Mouse (Mus musculus): ENCODE data around the gene Eno2. TPM values are rescaled to one million over a fixed set of nuclear protein-coding genes. Genes with fewer than 3 reads are reported as not detected.

Gene Eno2
- polyA plus RNA-seq (2015; fragmentation: Nextera tagmentation; extraction: Ambion mirVana), result 11.3 and 20.0 TPM in 2 replicates

GRCm38 (mm10) chr6:124769101-124769765 is at the start of gene Eno2:
Gene Eno2, minus strand, starts transcription at chr6:124769673.

GRCm38 (mm10) chr6:124813933-124814332 is 44.5 kb upstream of the Eno2 start, which contains the start of gene Tpi1:
Gene Tpi1, minus strand, starts transcription at chr6:124814296.

DNA sequence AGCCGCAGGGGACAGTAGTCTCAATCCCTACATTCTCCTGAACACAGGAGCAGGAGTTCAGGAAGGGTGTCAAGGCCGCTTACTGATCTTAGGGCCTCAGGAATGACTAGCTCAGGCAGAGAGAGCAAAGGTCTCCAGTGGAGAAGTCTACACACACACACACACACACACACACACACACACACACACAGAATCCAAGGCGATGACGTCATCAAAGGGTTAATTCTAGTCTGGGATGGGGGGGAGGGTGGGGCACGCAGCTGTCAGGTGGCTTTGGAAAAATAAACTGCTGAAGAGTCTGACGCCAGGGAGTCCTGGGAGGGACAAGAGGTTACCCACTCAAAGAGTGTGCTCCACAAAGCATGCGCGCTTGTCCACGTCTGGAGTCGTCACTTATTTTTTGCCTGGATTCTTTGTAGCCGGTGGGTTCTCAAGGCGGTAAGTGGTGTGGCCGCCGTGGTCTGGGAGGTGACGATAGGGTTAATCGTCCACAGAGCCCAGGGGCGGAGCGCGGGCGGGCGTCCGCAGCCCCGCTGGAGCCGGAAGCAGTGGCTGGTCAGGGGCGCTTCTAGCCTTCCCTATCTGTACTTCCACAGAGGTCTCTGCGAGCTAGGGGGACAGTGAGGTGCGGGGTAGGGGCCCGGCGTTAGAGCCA is 39.0 kb upstream of the Eno2 start, which contains the start of gene Spsb2:
TSS of gene Spsb2 (plus strand) at position 304 of the 655 bp plus-strand sequence.

DNA sequence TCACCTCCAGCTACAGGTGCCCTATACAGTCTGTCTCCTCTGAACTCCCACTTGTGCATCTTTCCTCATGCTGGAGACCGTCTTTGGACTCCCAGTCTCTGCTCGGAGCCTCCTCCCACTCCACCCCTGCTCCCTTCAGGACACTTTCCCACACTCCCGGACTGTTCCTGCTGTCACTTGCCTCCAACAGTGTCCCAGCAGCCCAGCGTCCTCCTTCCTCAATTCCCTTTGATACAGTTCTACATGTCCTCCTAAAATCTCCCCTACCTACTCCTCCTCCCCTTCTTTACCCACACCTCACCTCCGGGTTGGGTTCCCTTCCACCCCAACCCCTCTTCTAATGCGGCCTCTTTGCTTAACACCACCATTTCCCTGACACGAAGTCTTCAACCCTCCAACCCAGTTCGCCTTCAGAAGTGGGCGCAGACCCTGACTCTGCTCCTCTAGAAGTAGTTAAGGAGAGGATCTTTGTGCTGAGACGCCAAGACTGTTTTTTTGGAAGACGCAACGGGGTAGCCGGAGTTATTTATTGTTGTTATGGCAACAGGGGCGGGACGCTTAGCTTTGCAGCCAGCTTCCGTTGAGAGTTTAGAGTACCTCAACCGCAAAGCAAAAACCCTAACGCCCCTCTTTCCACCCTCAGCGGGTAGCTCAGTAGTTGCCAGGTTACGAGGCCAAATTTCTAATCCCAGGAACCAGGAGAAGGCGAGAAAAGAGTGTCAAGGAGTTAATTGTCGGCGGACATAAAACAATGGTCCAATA is 9.9 kb upstream of the Eno2 start, which contains the start of gene Lrrc23:
TSS of gene Lrrc23 (minus strand) at position 506 of the 762 bp plus-strand sequence.

GRCm38 (mm10) chr6:124755831-124756595 is 13.5 kb downstream of the Eno2 start, which contains the start of the genes Gm45234 and Atn1:
Gene Gm45234, minus strand, starts transcription at chr6:124756021.
Gene Atn1, minus strand, starts transcription at chr6:124756524.

DNA sequence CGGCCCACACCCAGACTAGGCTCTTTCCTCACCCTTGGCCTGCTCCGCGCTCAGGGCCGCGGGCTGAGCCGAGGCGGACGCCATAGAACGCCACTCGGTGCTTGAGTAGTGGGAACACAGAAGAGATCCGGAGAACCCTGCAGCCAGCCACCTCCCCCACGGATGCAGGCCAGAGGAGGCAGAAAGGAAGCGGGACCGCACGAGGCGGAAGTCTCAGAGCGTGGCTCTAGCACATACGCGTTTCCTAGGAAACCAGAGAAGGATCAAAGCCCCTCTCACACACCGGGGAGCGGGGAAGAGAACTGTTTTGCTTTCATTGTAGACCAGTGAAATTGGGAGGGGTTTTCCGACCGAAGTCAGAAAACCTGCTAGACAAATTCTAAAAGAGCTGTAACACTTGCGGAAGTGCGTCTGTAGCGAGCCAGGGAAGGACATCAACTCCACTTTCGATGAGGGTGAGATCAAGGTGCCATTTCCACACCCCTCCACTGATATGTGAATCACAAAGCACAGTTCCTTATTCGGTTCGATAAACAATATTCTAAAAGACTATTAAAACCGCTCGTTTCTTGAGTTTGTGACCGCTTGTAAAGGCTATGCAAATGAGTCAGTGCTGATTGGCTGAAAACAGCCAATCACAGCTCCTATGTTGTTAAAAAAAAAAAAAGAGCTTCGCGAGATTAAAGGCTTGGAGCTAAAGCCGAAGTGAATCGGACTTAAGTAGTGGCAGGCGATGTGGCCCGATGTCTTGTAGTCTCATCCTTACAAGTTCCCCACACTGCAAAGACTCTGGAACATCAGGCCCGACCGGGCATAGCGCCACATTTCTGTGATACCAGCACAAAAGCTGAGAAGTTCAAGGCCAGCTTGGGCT is 28.3 kb downstream of the Eno2 start, which contains the start of gene Grcc10:
TSS of gene Grcc10 (minus strand) at position 487 of the 874 bp plus-strand sequence.

DNA sequence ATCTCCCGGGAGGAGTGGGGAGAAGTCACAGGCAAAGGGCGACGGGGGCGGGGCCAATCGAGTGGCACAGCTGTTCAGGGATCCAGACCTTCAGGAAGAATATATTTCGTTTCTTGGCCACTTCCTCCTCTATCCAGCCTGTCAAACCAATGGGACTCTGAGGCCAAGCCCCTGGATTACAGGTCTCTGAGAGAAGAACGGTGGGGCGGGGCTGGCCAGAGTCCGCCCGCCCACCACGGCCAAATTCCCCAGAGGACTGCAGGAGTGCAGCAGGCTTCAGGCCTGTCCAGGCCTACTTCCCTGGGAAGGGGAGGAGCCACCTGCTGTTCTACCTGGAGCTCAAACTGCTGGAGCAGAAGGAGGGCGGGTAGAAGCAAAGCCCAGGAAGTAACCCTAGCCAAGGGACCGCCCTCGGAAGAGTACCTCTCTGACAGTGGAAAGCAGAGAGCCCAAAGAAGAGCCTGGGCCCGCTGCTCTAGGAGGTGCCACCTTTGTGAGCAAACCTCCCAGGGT is 30.9 kb downstream of the Eno2 start, which contains the start of gene Ptpn6:
TSS of gene Ptpn6 (minus strand) at position 204 of the 513 bp plus-strand sequence.

DNA sequence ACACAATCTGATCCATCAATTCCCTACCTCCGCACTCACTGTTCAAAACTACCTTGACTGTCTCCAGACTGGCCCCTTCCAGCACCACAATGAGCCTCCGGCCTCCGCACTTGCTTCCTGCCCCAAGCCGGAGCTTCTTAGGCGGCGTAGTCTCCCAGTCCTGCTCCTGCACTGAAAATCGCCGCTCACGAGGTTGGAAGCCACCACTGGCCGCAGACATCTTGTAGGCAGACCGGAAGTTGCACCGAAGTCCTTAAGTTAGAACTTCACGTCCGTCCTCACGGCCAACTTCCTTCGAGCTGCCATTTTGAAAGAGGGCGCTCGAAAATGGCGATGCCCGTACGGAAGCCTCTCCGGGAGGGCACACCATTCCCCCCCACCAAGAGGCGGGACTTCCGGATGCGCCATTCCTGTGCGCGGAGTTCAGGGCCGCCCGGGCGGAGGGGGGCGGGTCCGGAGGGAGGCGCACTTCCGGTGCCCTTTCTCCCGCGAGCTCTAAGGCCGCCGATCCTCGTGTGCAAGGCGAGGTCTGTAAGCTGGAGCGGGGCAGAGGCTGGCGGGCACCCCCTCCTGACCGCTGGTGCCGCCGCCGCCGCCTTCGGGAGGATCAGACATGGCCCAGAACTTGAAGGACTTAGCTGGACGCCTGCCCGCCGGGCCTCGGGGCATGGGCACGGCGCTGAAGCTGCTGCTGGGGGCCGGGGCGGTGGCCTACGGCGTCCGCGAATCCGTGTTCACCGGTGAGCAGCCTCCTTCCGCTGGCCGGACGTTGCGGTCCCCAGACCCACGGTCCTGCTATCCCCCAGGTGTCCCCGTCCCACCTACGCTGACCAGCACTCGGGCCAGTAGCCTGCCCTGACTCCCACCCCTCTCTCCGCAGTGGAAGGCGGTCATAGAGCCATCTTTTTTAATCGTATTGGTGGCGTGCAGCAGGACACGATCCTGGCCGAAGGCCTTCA is 57.4 kb downstream of the Eno2 start, which contains the start of the genes Emg1 and Phb2:
TSS of gene Emg1 (minus strand) at position 355 of the 959 bp plus-strand sequence.
TSS of gene Phb2 (plus strand) at position 513 of the 959 bp plus-strand sequence.

Small RNAs within 50 kb of the gene (microRNA-seq; reads per million reads assigned to microRNA genes)
- gene Mir141 (ENCODE audit: borderline replicate concordance, insufficient number of aligned reads), result 15.4 reads per million, percentile 21 among the genes with 10 or more reads in this experiment
- gene Mir200c (ENCODE audit: borderline replicate concordance, insufficient number of aligned reads), result 160 reads per million, percentile 51 among the genes with 10 or more reads in this experiment

Other genes starting within 250 kb of the Eno2 start
- gene C1s1, start 227.3 kb downstream of the Eno2 start, polyA plus RNA-seq (2015; fragmentation: Nextera tagmentation; extraction: Ambion mirVana), result 40.1 and 67.8 TPM in 2 replicates
- 0.29 TPM in 1 of 2 replicates, not detected in the other for gene C1rb, start 199.4 kb downstream of the Eno2 start, polyA plus RNA-seq (2015; fragmentation: Nextera tagmentation; extraction: Ambion mirVana)
- 0.23 and 0.28 TPM in 2 replicates for gene C1s2, start 133.6 kb downstream of the Eno2 start, polyA plus RNA-seq (2015; fragmentation: Nextera tagmentation; extraction: Ambion mirVana)
- 48.4 and 101 TPM in 2 replicates for gene Lpcat3, start 106.6 kb downstream of the Eno2 start, polyA plus RNA-seq (2015; fragmentation: Nextera tagmentation; extraction: Ambion mirVana)
- 141 and 154 TPM in 2 replicates for gene Emg1, start 57.5 kb downstream of the Eno2 start, polyA plus RNA-seq (2015; fragmentation: Nextera tagmentation; extraction: Ambion mirVana)
- gene Phb2, start 57.3 kb downstream of the Eno2 start, polyA plus RNA-seq (2015; fragmentation: Nextera tagmentation; extraction: Ambion mirVana), result 205 and 312 TPM in 2 replicates
- gene Ptpn6, start 31.0 kb downstream of the Eno2 start, polyA plus RNA-seq (2015; fragmentation: Nextera tagmentation; extraction: Ambion mirVana), result 8.6 and 10.9 TPM in 2 replicates
- gene Grcc10, start 28.3 kb downstream of the Eno2 start, polyA plus RNA-seq (2015; fragmentation: Nextera tagmentation; extraction: Ambion mirVana), result 664 and 838 TPM in 2 replicates
- not detected in 2 replicates for gene Gm45234, start 13.7 kb downstream of the Eno2 start, polyA plus RNA-seq (2015; fragmentation: Nextera tagmentation; extraction: Ambion mirVana)
- 13.0 and 14.7 TPM in 2 replicates for gene Atn1, start 13.1 kb downstream of the Eno2 start, polyA plus RNA-seq (2015; fragmentation: Nextera tagmentation; extraction: Ambion mirVana)
- 0.75 and 1.4 TPM in 2 replicates for gene Lrrc23, start 10.1 kb upstream of the Eno2 start, polyA plus RNA-seq (2015; fragmentation: Nextera tagmentation; extraction: Ambion mirVana)
- 28.3 and 31.1 TPM in 2 replicates for gene Spsb2, start 39.0 kb upstream of the Eno2 start, polyA plus RNA-seq (2015; fragmentation: Nextera tagmentation; extraction: Ambion mirVana)
- 417 and 594 TPM in 2 replicates for gene Tpi1, start 44.6 kb upstream of the Eno2 start, polyA plus RNA-seq (2015; fragmentation: Nextera tagmentation; extraction: Ambion mirVana)
- 72.2 and 94.2 TPM in 2 replicates for gene Usp5, start 59.8 kb upstream of the Eno2 start, polyA plus RNA-seq (2015; fragmentation: Nextera tagmentation; extraction: Ambion mirVana)
- 52.6 and 58.3 TPM in 2 replicates for gene Cdca3, start 59.9 kb upstream of the Eno2 start, polyA plus RNA-seq (2015; fragmentation: Nextera tagmentation; extraction: Ambion mirVana)
- 15.3 and 18.6 TPM in 2 replicates for gene Gnb3, start 70.6 kb upstream of the Eno2 start, polyA plus RNA-seq (2015; fragmentation: Nextera tagmentation; extraction: Ambion mirVana)
- gene P3h3, start 88.1 kb upstream of the Eno2 start, polyA plus RNA-seq (2015; fragmentation: Nextera tagmentation; extraction: Ambion mirVana), result 17.3 and 18.8 TPM in 2 replicates
- gene Gpr162, start 94.3 kb upstream of the Eno2 start, polyA plus RNA-seq (2015; fragmentation: Nextera tagmentation; extraction: Ambion mirVana), result 2.1 and 3.7 TPM in 2 replicates
- gene Cd4, start 118.5 kb upstream of the Eno2 start, polyA plus RNA-seq (2015; fragmentation: Nextera tagmentation; extraction: Ambion mirVana), result 0.20 and 0.44 TPM in 2 replicates
- gene Lag3, start 142.0 kb upstream of the Eno2 start, polyA plus RNA-seq (2015; fragmentation: Nextera tagmentation; extraction: Ambion mirVana), result 2.4 and 4.2 TPM in 2 replicates
- gene Ptms, start 150.4 kb upstream of the Eno2 start, polyA plus RNA-seq (2015; fragmentation: Nextera tagmentation; extraction: Ambion mirVana), result 365 and 389 TPM in 2 replicates
- 266 and 322 TPM in 2 replicates for gene Mlf2, start 161.7 kb upstream of the Eno2 start, polyA plus RNA-seq (2015; fragmentation: Nextera tagmentation; extraction: Ambion mirVana)
- 134 and 179 TPM in 2 replicates for gene Cops7a, start 195.9 kb upstream of the Eno2 start, polyA plus RNA-seq (2015; fragmentation: Nextera tagmentation; extraction: Ambion mirVana)
- gene Pianp, start 227.0 kb upstream of the Eno2 start, polyA plus RNA-seq (2015; fragmentation: Nextera tagmentation; extraction: Ambion mirVana), result 4.0 and 7.4 TPM in 2 replicates
- 6.6 and 10.5 TPM in 2 replicates for gene Zfp384, start 239.5 kb upstream of the Eno2 start, polyA plus RNA-seq (2015; fragmentation: Nextera tagmentation; extraction: Ambion mirVana)

Measured in adrenal gland, postnatal 0 days (tissue).